Comparison of ENCODE assay signal across 1 mouse cellular context in genomic region chr9:20952520-20953227, GRCm38 (mm10).
TF ChIP-seq lines count a peak whose summit lies in the region.

No protein-coding gene starts in this region.

TF ChIP-seq in CH12.LX, 34 proteins besides CTCF, POLR2A, EP300 and RAD21:
- TF ChIP-seq MYC (IDR thresholded peaks at IDR 0.05; ENCODE audit: low read depth, low read length), result peak; percentile 77; the same call in 1 of the 2 replicates
- no peak for TF ChIP-seq ZKSCAN1 (IDR thresholded peaks at IDR 0.05; ENCODE audit: borderline replicate concordance, low read depth, low read length)
- peak; percentile 53; the same call in 1 of the 2 replicates for TF ChIP-seq MAZ (IDR thresholded peaks at IDR 0.05; ENCODE audit: low read depth, low read length)
- peak; percentile 42; the same call in 1 of the 2 replicates for TF ChIP-seq ZNF384 (IDR thresholded peaks at IDR 0.05; ENCODE audit: low read depth, low read length)
- TF ChIP-seq POLR2AphosphoS2 (IDR thresholded peaks at IDR 0.05; ENCODE audit: low read depth, low read length), result peak; percentile 79; the same call in 1 of the 2 replicates
- TF ChIP-seq RCOR1 (conservative IDR thresholded peaks at IDR 0.05; ENCODE audit: low read depth, low read length), result 0 out of 2 replicates have a peak, but pooled peaks have one; percentile 66
- peak; percentile 81 for TF ChIP-seq ELF1 (IDR thresholded peaks at IDR 0.05; ENCODE audit: low read depth, low read length)
- TF ChIP-seq TBP (conservative IDR thresholded peaks at IDR 0.05; ENCODE audit: low read depth, low read length), result peak; percentile 77
- peak; percentile 67; the same call in 1 of the 2 replicates for TF ChIP-seq ZMIZ1 (IDR thresholded peaks at IDR 0.05; ENCODE audit: low read depth, low read length)
- TF ChIP-seq MEF2A (IDR thresholded peaks at IDR 0.05; ENCODE audit: borderline replicate concordance, low read depth, low read length), result peak; percentile 63; the same call in 1 of the 2 replicates
- peak; percentile 94 for TF ChIP-seq MXI1 (IDR thresholded peaks at IDR 0.05; ENCODE audit: low read depth, low read length)
- no peak for TF ChIP-seq JUN (IDR thresholded peaks at IDR 0.05; ENCODE audit: insufficient read depth, low read depth, low read length)
- no peak for TF ChIP-seq USF1 (IDR thresholded peaks at IDR 0.05; ENCODE audit: low read depth, low read length)
- TF ChIP-seq PAX5 (IDR thresholded peaks at IDR 0.05; ENCODE audit: low read length), result no peak
- no peak for TF ChIP-seq JUND (conservative IDR thresholded peaks at IDR 0.05; ENCODE audit: low read depth, low read length)
- TF ChIP-seq NELFE (IDR thresholded peaks at IDR 0.05; ENCODE audit: low read depth, low read length), result peak; percentile 89
- TF ChIP-seq USF2 (conservative IDR thresholded peaks at IDR 0.05; ENCODE audit: low read depth, low read length), result no peak
- TF ChIP-seq KAT2A (IDR thresholded peaks at IDR 0.05; ENCODE audit: insufficient replicate concordance, low read length), result peak; percentile 75; the same call in 1 of the 2 replicates
- peak; percentile 93; the same call in 1 of the 2 replicates for TF ChIP-seq E2F4 (IDR thresholded peaks at IDR 0.05; ENCODE audit: insufficient replicate concordance, low read depth, low read length)
- peak; percentile 82 for TF ChIP-seq BHLHE40 (IDR thresholded peaks at IDR 0.05; ENCODE audit: low read depth, low read length)
- peak; percentile 88 for TF ChIP-seq TCF12 (IDR thresholded peaks at IDR 0.05; ENCODE audit: low read depth, low read length)
- peak; percentile 48; the same call in 1 of the 2 replicates for TF ChIP-seq IRF4 (IDR thresholded peaks at IDR 0.05; ENCODE audit: low read depth, low read length)
- no peak for TF ChIP-seq UBTF (IDR thresholded peaks at IDR 0.05; ENCODE audit: low read depth, low read length)
- peak; percentile 20; the same call in 1 of the 2 replicates for TF ChIP-seq ETS1 (conservative IDR thresholded peaks at IDR 0.05; ENCODE audit: low read depth, low read length)
- peak; percentile 79 for TF ChIP-seq HCFC1 (IDR thresholded peaks at IDR 0.05; ENCODE audit: low read depth, low read length)
- no peak for TF ChIP-seq ZC3H11A (IDR thresholded peaks at IDR 0.05; ENCODE audit: low read depth, low read length)
- peak; percentile 14; the same call in 1 of the 2 replicates for TF ChIP-seq CHD2 (IDR thresholded peaks at IDR 0.05; ENCODE audit: low read length)
- TF ChIP-seq MAFK (IDR thresholded peaks at IDR 0.05; ENCODE audit: insufficient replicate concordance, low read length), result no peak
- TF ChIP-seq SMC3 (IDR thresholded peaks at IDR 0.05; ENCODE audit: low read depth, low read length), result no peak; the same call in 1 of the 2 replicates
- TF ChIP-seq MAX (IDR thresholded peaks at IDR 0.05; ENCODE audit: low read length), result peak; percentile 78; the same call in 1 of the 2 replicates
- peak; percentile 84 for TF ChIP-seq NRF1 (IDR thresholded peaks at IDR 0.05; ENCODE audit: low read depth, low read length)
- no peak for TF ChIP-seq GABPA (IDR thresholded peaks at IDR 0.05; ENCODE audit: insufficient replicate concordance, low read depth, low read length)
- TF ChIP-seq CHD1 (IDR thresholded peaks at IDR 0.05; ENCODE audit: low read depth, low read length), result peak; percentile 99
- TF ChIP-seq SIN3A (IDR thresholded peaks at IDR 0.05; ENCODE audit: low read length), result peak; percentile 93
